Mouse (Mus musculus) C2C12 (cell line): Measurements from ENCODE around the gene Cmas.

Experiments used
- CTCF ChIP-seq: IDR thresholded peaks from one replicate; pipeline ENCODE4 v1.5.1; 2011; ENCODE audit not compliant: control insufficient read depth, insufficient read depth, insufficient read length
- MYOD1 ChIP-seq: IDR thresholded peaks from one replicate; pipeline ENCODE4 v1.6.1; 2011; ENCODE audit warnings: low read depth; ENCODE audit not compliant: control insufficient read depth, insufficient read length
- USF1 ChIP-seq: IDR thresholded peaks from one replicate; pipeline ENCODE4 v1.6.1; 2011; ENCODE audit warnings: low read depth, mild to moderate bottlenecking, control low read depth, moderate library complexity

DNA sequence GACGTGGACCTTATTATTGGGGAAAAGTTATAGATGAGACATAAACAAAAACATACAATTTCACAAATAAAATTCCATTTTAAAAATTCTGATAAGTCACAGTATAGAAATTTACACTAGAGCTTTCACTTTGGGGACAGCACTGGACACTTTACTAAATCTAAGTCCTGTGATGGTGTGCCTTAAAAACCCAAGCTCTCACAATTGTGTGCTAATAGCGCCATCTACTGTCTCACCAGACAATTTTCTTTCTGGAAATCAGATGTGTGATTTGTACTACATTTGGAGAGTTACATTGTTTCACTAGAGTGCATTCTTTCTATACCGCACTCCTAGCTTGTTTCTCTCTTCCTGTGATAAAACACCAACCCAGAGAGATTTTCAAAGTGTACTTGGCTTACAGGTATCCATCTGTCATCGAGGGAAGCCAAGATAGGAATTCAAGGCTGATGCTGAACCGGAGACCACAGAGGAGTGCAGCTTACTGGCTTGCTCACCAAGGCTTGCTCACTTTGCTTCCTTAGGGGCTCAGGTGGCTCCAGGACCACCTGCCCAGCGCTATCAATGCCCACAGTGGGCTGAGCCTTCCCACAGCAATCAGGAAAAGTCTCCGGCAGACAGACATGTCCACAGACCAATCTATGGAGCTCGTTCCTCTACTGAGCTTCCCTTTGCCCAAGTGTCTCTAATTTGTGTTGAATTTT lies 21.0 kb upstream of the Cmas start:
- TF ChIP-seq CTCF, result peak; percentile 24
- TF ChIP-seq USF1, result no peak
- TF ChIP-seq MYOD1, result no peak
